Mouse (Mus musculus): ENCODE measurements around the gene Snapin.

GRCm38 (mm10) chr3:90508287-90508949, 17.6 kb upstream of the Snapin start:
- TF ChIP-seq CTCF (IDR thresholded peaks at IDR 0.05; ENCODE audit: extremely low read depth, insufficient read length, insufficient replicate concordance, low read depth, low read length) (no peak), POLR2A (IDR thresholded peaks at IDR 0.05; ENCODE audit: low read depth, low read length) (no peak)

All from small intestine, adult 2 months (tissue).